Mouse (Mus musculus): Measurements from ENCODE around the gene Hcn1.

The Hcn1 gene

DNA sequence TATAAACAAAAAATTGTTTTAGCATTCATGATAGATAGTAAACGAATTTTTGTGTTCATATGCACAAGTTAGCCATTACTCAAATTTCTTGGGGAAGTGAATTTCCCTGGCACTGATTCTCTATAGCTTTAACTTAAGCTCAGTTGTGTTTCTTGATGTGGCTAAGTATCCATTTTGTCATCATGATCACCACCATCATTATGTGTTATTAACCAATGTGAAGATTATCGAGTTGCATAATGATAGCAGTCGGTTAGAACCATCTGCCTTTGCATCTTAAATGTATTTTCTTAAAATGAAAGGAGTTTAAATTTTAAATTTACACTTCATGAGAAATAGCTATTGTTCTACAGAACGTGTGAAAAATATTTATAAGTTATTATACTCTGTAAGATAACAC is 426.5 kb downstream of the Hcn1 start:
- no peak for DNase-seq

DNA sequence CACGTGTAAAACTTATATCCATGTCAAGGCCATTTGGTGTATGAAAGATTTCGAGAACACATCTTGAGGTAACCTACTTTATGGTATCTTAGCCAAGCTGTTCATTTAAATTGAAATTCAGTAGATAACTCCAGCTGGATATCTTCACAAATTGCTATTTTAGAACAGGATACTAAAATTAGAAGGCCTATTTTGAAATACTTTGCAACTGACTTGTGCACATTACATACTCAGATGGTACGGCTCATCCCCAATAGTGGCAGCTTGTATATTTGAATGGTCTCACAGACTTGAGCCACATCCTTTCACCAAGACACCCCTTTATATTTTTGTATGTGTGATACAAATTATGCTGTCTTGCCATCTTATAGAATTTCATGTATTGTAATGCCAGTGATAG is 427.5 kb downstream of the Hcn1 start:
- no peak for DNase-seq

DNA sequence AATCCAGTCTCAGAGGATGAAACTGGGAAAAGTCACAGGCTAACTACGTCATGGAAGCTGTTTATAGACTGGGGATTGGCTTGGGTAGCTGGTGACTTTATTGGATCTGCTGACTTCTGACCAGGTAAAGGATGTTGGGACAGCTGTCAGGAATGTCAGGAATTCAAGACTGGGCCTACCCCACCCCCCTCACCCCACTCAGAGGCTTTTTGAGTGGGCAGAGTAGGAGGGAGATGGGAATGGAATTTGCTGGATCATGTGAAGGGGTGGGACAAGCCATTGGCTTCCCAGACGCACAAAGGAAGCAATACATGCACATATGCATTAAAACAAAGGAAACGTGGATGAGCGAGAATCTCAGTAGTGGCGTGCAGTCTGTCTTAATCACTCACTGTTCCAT is 433.5 kb downstream of the Hcn1 start:
- no peak for DNase-seq
